Mouse (Mus musculus) lung, adult 2 months (tissue): ENCODE results near the gene Tcf7. TPM values are rescaled to one million over a fixed set of nuclear protein-coding genes. Genes with fewer than 3 reads are reported as not detected.

Experiments used
- DNase-seq: peaks from one replicate; pipeline ENCODE4 v3.0.0; 2022
- H3K4me1 ChIP-seq: fragments of 200-500 bp; 2 replicates; pipeline ENCODE4 v1.6.1; 2011; ENCODE audit warnings: low read length; ENCODE audit not compliant: control insufficient read depth, insufficient read depth
- H3K4me3 ChIP-seq: fragments of 200-500 bp; replicated peaks from 2 replicates; pipeline ENCODE3; 2011; ENCODE audit warnings: low read depth, mild to moderate bottlenecking, control low read depth, low read length; ENCODE audit errors: extremely low read depth
- CTCF ChIP-seq: fragments of 200-500 bp; IDR thresholded peaks from 2 replicates; pipeline ENCODE4 v1.5.1; 2011; ENCODE audit warnings: mild to moderate bottlenecking, low read length, control low read depth; ENCODE audit not compliant: insufficient read depth
- POLR2A ChIP-seq: fragments of 200-500 bp; IDR thresholded peaks from 2 replicates; pipeline ENCODE4 v1.6.1; 2011; ENCODE audit warnings: low read depth, mild to moderate bottlenecking, control low read depth, low read length, borderline replicate concordance; ENCODE audit errors: extremely low read depth
- WGBS: fragments of 180-500 bp; shearing (Covaris S2); methylation state at CpG from one replicate; pipeline ENCODE4 v1.1.7; 2018; 5-methylcytosine and 5-hydroxymethylcytosine counted together
- polyA plus RNA-seq: library from polyadenylated mRNA; depleted of rRNA; stranded (reverse); fragments of >200 nt; gene quantifications from 2 replicates; pipeline ENCODE4 v1.2.3, GENCODE M21; 2012

Tcf7 gene
- polyA plus RNA-seq, 1 experiment, result 30.2 TPM

DNA sequence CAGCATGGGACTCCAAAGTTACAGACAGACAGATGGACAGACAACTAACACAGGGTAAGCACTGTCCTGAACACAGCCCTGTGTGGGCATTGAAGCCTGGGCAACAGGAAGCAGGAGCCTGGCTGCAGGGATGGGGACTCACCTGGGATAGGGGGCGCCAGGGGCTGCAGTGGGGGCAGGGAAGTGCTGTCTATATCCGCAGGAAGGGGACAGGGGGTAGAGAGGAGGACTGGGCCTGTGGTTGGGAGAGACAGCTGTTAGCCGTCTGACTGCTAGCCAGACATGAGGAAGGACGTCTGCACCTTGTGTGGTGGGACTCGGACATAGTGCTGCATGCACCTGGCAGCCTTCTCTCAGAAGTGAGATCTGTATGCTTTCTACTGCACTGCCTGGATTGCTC is 24.1 kb downstream of the Tcf7 start:
- H3K4me1 ChIP-seq, result peaks cover 10% of the 10 kb centered on the region; the same call in 1 of the 2 replicates
- no peak for DNase-seq
- H3K4me3 ChIP-seq, result no peak overlapping the region
- no peak for TF ChIP-seq CTCF
- WGBS, result 56% methylated on average over 5 of the region's 5 CpGs

DNA sequence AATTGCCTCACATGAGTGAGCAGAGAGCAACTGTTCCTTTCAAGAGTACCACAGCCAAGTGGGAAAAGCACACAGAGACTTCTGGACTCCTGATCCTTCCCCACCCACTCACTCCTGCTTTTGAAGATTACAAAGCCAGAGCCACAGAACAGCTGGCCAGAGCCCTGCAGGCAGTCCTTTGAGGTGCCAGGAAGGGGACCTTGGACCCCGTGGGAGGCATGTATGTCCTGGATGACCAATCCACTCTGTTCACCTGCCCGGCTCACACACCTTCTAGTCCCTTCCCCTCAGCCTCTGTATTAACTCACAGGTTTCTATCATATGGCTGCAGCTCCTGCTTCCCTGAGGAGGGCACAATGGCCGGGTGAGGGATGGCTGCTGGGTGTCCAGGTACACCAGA is 25.4 kb downstream of the Tcf7 start:
- TF ChIP-seq CTCF (no peak), POLR2A (no peak)
- DNase-seq, result no peak
- Histone ChIP-seq H3K4me1 (peaks cover 10% of the 10 kb centered on the region; the same call in 1 of the 2 replicates), H3K4me3 (no peak overlapping the region)
- WGBS, result 94% methylated on average over 3 of the region's 3 CpGs

GRCm38 (mm10) chr11:52255077-52255476 is 27.7 kb downstream of the Tcf7 start:
- Histone ChIP-seq H3K4me3 (no peak overlapping the region), H3K4me1 (no peaks in the 10 kb centered on the region; the same call in 1 of the 2 replicates)
- 94% methylated on average over 8 of the region's 8 CpGs for WGBS
- TF ChIP-seq POLR2A (no peak), CTCF (no peak)
- DNase-seq, result no peak

- TF ChIP-seq CTCF (peak; percentile 89), POLR2A (no peak)
- DNase-seq, result no peak
- 59% methylated on average over 11 of the region's 11 CpGs for WGBS
- no peaks in the 10 kb centered on the region; the same call in 1 of the 2 replicates for H3K4me1 ChIP-seq
- H3K4me3 ChIP-seq, result no peak overlapping the region
These were observed 29.0 kb downstream of the Tcf7 start for GRCm38 (mm10) chr11:52253674-52254375.

GRCm38 (mm10) chr11:52252692-52253091 is 30.1 kb downstream of the Tcf7 start:
- no peak for DNase-seq
- no peak for TF ChIP-seq CTCF
- TF ChIP-seq POLR2A, result no peak
- WGBS, result 43% methylated on average over 1 of the region's 1 CpGs
- no peaks in the 10 kb centered on the region; the same call in 1 of the 2 replicates for H3K4me1 ChIP-seq
- H3K4me3 ChIP-seq, result no peak overlapping the region

- WGBS, result 61% methylated on average over 5 of the region's 5 CpGs
These were observed 31.0 kb downstream of the Tcf7 start for GRCm38 (mm10) chr11:52251770-52252169.

DNA sequence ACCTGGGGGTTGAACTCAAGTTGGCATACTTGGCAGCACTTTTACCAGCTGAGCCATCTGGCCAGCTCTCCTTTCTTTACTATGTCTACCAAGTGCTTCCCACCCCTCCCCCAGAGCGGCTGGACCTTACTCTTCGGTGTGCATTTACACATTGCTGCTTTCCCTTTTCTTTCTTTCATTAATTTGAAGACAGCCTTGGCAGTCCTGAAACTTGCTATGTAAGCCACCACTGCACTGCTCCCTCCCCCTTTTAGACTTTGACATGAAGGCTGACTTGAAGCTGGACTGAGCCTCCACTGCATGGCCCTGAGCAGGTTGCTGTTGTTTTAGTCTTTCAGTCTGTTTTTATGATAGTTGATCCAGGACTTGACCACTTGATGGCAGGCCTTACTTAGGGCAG is 33.4 kb downstream of the Tcf7 start:
- Histone ChIP-seq H3K4me3 (no peak overlapping the region), H3K4me1 (no peaks in the 10 kb centered on the region; the same call in 1 of the 2 replicates)
- 87% methylated on average over 2 of the region's 2 CpGs for WGBS
- TF ChIP-seq CTCF, result no peak
- TF ChIP-seq POLR2A, result no peak
- DNase-seq, result no peak

More at GRCm38 (mm10) chr11:52251770-52252169, 31.0 kb downstream of the Tcf7 start:
- H3K4me1 ChIP-seq, result no peaks in the 10 kb centered on the region; the same call in 1 of the 2 replicates
- no peak for TF ChIP-seq CTCF
- no peak for TF ChIP-seq POLR2A
- no peak for DNase-seq
- H3K4me3 ChIP-seq, result no peak overlapping the region

DNA sequence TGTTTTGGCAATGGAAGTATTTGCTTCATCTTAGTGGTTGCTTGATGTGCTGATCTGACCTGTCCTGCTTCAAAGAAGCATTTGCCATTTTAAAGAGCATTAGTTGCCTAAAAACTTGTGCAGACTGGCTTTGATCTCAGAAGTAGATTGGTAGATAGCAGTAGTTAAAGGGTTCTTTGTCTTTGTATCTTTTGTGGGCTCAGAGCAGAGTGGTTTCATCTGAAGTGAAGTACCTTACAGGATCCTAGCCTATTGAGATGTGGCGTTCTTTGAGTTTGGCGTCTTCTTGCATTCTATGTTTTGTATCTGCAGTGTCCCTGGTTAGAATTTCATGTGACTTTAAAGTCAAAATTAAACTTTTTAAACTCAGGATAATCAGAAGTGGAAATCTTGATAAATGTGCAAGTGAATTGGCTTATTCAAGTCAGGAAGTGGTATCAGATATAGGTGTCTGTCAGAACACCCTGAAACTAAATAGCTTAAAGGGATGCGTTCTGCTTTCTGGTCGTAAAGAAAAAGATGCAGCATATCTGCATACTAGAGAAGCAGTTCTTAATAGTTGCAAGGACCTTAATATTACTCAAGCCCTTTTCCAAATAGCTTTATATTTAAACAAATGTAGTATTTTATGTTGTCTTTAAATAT is 41.8 kb downstream of the Tcf7 start:
- TF ChIP-seq CTCF, result no peak
- TF ChIP-seq POLR2A, result no peak
- Histone ChIP-seq H3K4me1 (no peaks in the 10 kb centered on the region; the same call in 1 of the 2 replicates), H3K4me3 (no peak overlapping the region)
- WGBS, result 78% methylated on average over 4 of the region's 4 CpGs
- no peak for DNase-seq

DNA sequence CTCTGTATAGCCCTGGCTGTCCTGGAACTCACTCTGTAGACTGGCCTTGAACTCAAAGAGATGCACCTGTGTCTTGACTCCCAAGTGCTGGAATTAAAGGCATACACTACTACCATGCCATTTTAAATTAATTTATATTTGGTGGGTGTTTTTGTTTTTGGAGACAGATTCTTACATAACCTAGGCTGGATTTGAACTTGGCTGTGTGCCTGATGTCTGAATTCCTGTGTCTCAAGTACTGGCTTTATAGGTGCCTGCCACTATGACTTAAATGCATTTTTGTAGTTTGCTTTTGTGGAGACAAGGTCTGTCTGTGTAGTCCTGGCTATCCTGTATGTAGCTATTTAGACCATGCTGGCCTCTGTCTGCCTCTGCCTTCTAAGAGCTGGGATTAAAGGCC is 48.3 kb downstream of the Tcf7 start:
- H3K4me3 ChIP-seq, result no peak overlapping the region
- peaks cover 9% of the 10 kb centered on the region for H3K4me1 ChIP-seq
- no peak for DNase-seq
- no peak for TF ChIP-seq CTCF
- TF ChIP-seq POLR2A, result no peak

- no peak overlapping the region for H3K4me3 ChIP-seq
- 82% methylated on average over 1 of the region's 1 CpGs for WGBS
- TF ChIP-seq POLR2A, result no peak
- TF ChIP-seq CTCF, result no peak
These were observed 48.9 kb downstream of the Tcf7 start for GRCm38 (mm10) chr11:52233906-52234305.

GRCm38 (mm10) chr11:52233043-52233653 is 49.7 kb downstream of the Tcf7 start:
- 17% methylated on average over 3 of the region's 3 CpGs for WGBS
- no peak for DNase-seq
- Histone ChIP-seq H3K4me3 (peak overlapping the region; percentile 43), H3K4me1 (peaks cover 9% of the 10 kb centered on the region)
- TF ChIP-seq POLR2A, result no peak
- TF ChIP-seq CTCF, result no peak

More at GRCm38 (mm10) chr11:52233906-52234305, 48.9 kb downstream of the Tcf7 start:
- H3K4me1 ChIP-seq, result peaks cover 9% of the 10 kb centered on the region
- DNase-seq, result no peak
